Mouse (Mus musculus): ENCODE measurements around the gene Col17a1. TPM values are rescaled to one million over a fixed set of nuclear protein-coding genes. Genes with fewer than 3 reads are reported as not detected.

The Col17a1 gene
- polyA plus RNA-seq, 1 experiment from 2014 or later: 0.25 TPM

DNA sequence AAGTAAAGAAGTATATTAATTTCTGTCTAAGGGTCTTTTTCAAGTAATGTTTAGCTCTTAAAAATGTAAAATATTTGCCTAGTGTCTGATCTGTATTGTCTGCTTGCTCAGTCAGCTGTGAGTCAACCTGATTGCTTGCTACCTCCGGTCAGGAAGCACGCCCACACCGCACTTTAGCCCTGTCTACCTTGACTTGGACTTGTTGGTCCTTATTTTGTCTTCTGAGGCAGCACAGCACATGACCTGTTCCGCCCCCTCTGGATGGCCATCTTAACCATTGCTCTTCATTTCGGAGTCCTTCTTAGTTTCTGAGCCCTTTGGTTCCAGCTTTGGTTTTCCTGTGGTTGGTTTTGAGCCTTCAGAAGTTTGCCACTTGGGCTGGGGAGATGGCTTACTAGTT lies 60.1 kb downstream of the Col17a1 start:
- Histone ChIP-seq H3K9ac (ENCODE audit: low read length) (no peak overlapping the region), H3K9me3 (ENCODE audit: control insufficient read depth, low read length) (no peaks in the 10 kb centered on the region), H3K4me1 (ENCODE audit: control insufficient read depth, insufficient read depth, low read length) (no peaks in the 10 kb centered on the region), H3K36me3 (ENCODE audit: control insufficient read depth, insufficient read depth, low read length) (no peaks in the 10 kb centered on the region; the same call in 1 of the 2 replicates), H3K27ac (ENCODE audit: low read depth, low read length) (no peak overlapping the region), H3K4me2 (no peak overlapping the region), H3K4me3 (ENCODE audit: low read depth, low read length) (no peak overlapping the region), H3K27me3 (ENCODE audit: control insufficient read depth, insufficient read depth, low read length) (no peaks in the 10 kb centered on the region)
- DNase-seq (ENCODE audit: low spot score, missing footprints) (no peak), ATAC-seq (ENCODE audit: low FRiP score) (no peak)
- WGBS: 96% methylated on average over 5 of the region's 5 CpGs

DNA sequence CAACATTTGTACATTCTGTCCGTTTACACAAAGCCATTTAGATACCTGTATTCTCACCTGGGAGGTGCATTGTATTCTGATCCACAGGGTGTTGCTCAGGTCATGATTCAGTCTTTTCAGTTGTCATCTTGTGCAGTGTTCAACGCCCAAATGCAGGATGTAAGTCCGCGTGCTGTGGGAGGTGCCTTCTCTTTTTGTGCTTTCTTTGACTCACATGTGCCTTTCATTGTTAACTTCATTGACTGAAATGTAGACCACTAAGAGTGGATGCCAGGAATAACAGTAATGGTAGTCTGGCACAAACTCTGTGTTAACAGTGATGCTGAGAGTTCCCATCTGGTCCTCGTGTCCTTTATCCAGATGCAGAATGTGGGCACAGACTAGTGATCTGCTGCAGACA lies 61.5 kb downstream of the Col17a1 start:
- H3K4me2 ChIP-seq: no peak overlapping the region
- WGBS: 80% methylated on average over 5 of the region's 5 CpGs
- H3K27me3 ChIP-seq (ENCODE audit: control insufficient read depth, insufficient read depth, low read length): no peaks in the 10 kb centered on the region
- no peaks in the 10 kb centered on the region; the same call in 1 of the 2 replicates for H3K36me3 ChIP-seq (ENCODE audit: control insufficient read depth, insufficient read depth, low read length)
- ATAC-seq (ENCODE audit: low FRiP score): no peak
- H3K27ac ChIP-seq (ENCODE audit: low read depth, low read length): no peak overlapping the region; the same call in 1 of the 2 replicates
- no peaks in the 10 kb centered on the region for H3K9me3 ChIP-seq (ENCODE audit: control insufficient read depth, low read length)
- no peak overlapping the region for H3K9ac ChIP-seq (ENCODE audit: low read length)
- H3K4me3 ChIP-seq (ENCODE audit: low read depth, low read length): no peak overlapping the region
- no peak for DNase-seq (ENCODE audit: low spot score, missing footprints)
- peaks cover 2% of the 10 kb centered on the region; the same call in 1 of the 2 replicates for H3K4me1 ChIP-seq (ENCODE audit: control insufficient read depth, insufficient read depth, low read length)

DNA sequence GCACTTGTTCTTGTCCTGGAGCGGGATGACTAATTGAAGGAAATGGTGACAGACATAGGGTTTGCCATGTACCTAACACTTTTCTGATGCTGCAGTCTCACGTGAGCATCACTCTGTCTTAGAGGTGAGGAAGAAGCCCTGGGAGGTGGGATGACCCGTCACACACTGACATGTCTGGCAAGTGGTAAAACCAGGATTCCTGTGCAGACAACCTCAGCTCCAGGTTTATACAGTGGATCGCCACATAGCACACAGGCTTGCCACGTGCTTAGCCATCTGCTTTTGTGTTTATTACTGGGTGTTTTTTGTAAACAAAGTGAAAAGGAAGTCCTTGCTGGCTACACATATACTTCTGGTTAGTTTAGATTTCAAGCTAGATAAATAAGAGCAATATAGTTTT lies 62.8 kb downstream of the Col17a1 start:
- DNase-seq (ENCODE audit: low spot score, missing footprints) (no peak), ATAC-seq (ENCODE audit: low FRiP score) (no peak)
- H3K27ac ChIP-seq (ENCODE audit: low read depth, low read length): no peak overlapping the region
- H3K4me3 ChIP-seq (ENCODE audit: low read depth, low read length): no peak overlapping the region
- H3K36me3 ChIP-seq (ENCODE audit: control insufficient read depth, insufficient read depth, low read length): no peaks in the 10 kb centered on the region; the same call in 1 of the 2 replicates
- no peak overlapping the region for H3K4me2 ChIP-seq
- H3K4me1 ChIP-seq (ENCODE audit: control insufficient read depth, insufficient read depth, low read length): peaks cover 5% of the 10 kb centered on the region; the same call in 1 of the 2 replicates
- H3K27me3 ChIP-seq (ENCODE audit: control insufficient read depth, insufficient read depth, low read length): no peaks in the 10 kb centered on the region
- H3K9ac ChIP-seq (ENCODE audit: low read length): no peak overlapping the region
- 80% methylated on average over 5 of the region's 5 CpGs for WGBS
- no peaks in the 10 kb centered on the region for H3K9me3 ChIP-seq (ENCODE audit: control insufficient read depth, low read length)

DNA sequence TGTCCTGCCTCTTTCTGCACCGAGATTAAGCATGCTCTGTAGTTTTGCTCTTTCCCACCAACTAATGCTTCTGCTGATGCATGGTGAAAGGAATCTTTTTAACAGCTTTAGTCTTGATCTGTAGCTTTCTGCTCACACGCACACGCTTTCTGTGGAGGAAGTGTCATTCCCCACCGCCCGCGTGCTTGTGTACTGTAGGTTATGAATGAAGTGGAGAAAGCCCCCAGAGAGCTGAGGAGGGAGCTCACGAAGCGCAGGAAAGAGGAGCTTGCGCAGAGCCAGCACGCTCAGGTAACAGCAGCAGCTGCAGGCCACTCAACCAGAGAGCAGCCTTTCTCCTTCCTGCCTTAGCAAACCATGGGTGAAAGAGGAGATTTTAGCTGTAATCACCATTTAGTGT lies 64.4 kb downstream of the Col17a1 start:
- WGBS: 86% methylated on average over 10 of the region's 10 CpGs
- Histone ChIP-seq H3K9me3 (ENCODE audit: control insufficient read depth, low read length) (no peaks in the 10 kb centered on the region), H3K36me3 (ENCODE audit: control insufficient read depth, insufficient read depth, low read length) (no peaks in the 10 kb centered on the region; the same call in 1 of the 2 replicates), H3K4me3 (ENCODE audit: low read depth, low read length) (no peak overlapping the region), H3K27ac (ENCODE audit: low read depth, low read length) (no peak overlapping the region), H3K4me2 (no peak overlapping the region), H3K9ac (ENCODE audit: low read length) (no peak overlapping the region), H3K4me1 (ENCODE audit: control insufficient read depth, insufficient read depth, low read length) (peaks cover 5% of the 10 kb centered on the region; the same call in 1 of the 2 replicates), H3K27me3 (ENCODE audit: control insufficient read depth, insufficient read depth, low read length) (no peaks in the 10 kb centered on the region)
- ATAC-seq (ENCODE audit: low FRiP score) (no peak), DNase-seq (ENCODE audit: low spot score, missing footprints) (no peak)

DNA sequence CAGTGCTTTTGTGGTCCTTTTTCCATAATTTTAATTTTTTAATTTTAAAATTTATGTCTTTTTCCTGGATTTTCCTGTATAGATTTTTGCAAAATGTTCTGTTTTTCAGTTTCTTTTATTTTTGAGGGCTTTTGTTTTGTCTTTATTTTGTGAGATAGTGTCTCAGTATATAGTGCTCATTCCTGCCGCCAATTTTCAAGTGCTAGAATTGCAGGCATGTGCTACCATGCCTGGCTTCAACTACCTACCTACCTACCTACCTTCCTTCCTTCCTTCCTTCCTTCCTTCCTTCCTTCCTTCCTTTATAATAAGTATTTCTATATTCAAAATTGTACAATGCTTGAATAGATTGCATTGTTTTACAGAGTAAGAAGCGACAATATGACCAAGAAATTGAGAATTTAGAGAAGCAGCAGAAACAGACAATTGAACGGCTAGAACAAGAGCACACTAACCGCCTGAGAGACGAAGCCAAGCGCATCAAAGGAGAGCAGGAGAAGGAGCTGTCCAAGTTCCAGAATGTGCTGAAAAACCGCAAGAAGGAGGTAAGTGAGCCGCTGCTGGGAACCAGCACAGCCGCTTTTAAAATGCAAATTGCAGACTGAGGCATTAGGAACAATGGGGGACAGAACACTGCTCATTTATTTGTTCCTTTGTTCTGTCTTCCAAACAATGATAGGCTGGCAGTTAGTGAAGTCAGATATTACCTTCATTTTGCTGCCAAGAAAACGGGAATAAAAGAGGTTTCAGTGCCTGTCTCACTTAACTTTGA lies 66.8 kb downstream of the Col17a1 start:
- H3K4me1 ChIP-seq (ENCODE audit: control insufficient read depth, insufficient read depth, low read length): peaks cover 5% of the 10 kb centered on the region; the same call in 1 of the 2 replicates
- H3K9me3 ChIP-seq (ENCODE audit: control insufficient read depth, low read length): no peaks in the 10 kb centered on the region
- H3K9ac ChIP-seq (ENCODE audit: low read length): no peak overlapping the region
- no peak for ATAC-seq (ENCODE audit: low FRiP score)
- H3K4me3 ChIP-seq (ENCODE audit: low read depth, low read length): no peak overlapping the region
- H3K27me3 ChIP-seq (ENCODE audit: control insufficient read depth, insufficient read depth, low read length): no peaks in the 10 kb centered on the region
- no peak overlapping the region for H3K27ac ChIP-seq (ENCODE audit: low read depth, low read length)
- peak; percentile 82 for DNase-seq (ENCODE audit: low spot score, missing footprints)
- peaks cover 2% of the 10 kb centered on the region; the same call in 1 of the 2 replicates for H3K36me3 ChIP-seq (ENCODE audit: control insufficient read depth, insufficient read depth, low read length)
- WGBS: 37% methylated on average over 10 of the region's 10 CpGs
- H3K4me2 ChIP-seq: no peak overlapping the region

DNA sequence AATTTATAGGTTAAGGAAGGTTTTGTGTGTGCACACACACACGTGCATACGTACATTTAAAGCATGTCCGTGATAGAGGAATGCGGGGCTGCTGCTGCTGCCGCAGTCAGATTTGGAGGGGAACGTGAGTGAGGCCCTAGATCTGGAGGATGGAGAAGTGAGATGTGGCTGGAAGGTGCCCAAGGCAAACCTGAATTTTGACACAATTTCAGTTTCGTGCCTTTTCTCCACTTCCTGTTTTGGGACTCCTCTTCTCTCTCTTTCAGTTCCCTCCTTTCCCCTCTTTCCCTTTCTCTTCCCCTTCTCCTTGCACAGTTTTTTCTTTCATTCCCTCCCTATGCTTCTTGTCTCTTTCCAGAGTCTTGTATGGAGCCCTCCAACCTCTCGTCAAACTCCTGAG lies 70.4 kb downstream of the Col17a1 start:
- H3K4me2 ChIP-seq: no peak overlapping the region
- DNase-seq (ENCODE audit: low spot score, missing footprints): no peak
- no peak for ATAC-seq (ENCODE audit: low FRiP score)
- H3K4me3 ChIP-seq (ENCODE audit: low read depth, low read length): no peak overlapping the region
- no peaks in the 10 kb centered on the region for H3K27me3 ChIP-seq (ENCODE audit: control insufficient read depth, insufficient read depth, low read length)
- no peaks in the 10 kb centered on the region for H3K9me3 ChIP-seq (ENCODE audit: control insufficient read depth, low read length)
- 86% methylated on average over 8 of the region's 8 CpGs for WGBS
- no peak overlapping the region for H3K9ac ChIP-seq (ENCODE audit: low read length)
- no peak overlapping the region for H3K27ac ChIP-seq (ENCODE audit: low read depth, low read length)
- peaks cover 5% of the 10 kb centered on the region; the same call in 1 of the 2 replicates for H3K4me1 ChIP-seq (ENCODE audit: control insufficient read depth, insufficient read depth, low read length)
- peaks cover 5% of the 10 kb centered on the region; the same call in 1 of the 2 replicates for H3K36me3 ChIP-seq (ENCODE audit: control insufficient read depth, insufficient read depth, low read length)

DNA sequence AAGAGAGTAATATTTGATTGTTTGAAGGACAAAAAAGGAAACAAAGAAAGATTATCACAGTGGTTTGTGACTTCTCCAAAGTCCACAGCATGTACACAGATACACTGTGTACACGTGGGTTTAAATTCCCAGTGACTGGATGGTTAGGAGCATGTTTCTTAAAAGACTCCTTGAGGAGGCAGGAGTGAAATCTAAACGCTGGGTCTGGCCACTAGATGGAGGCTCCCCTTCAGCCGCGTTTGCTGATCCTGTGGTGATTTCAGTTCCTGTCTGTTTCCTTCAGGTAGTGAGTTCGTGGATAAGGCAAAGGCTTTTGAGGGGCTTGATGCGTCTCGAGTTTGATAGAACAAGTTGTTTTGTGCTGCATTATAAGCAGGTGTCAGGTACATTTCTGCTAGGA lies 78.5 kb downstream of the Col17a1 start:
- no peaks in the 10 kb centered on the region for H3K4me1 ChIP-seq (ENCODE audit: control insufficient read depth, insufficient read depth, low read length)
- no peak overlapping the region for H3K27ac ChIP-seq (ENCODE audit: low read depth, low read length)
- WGBS: 56% methylated on average over 7 of the region's 7 CpGs
- DNase-seq (ENCODE audit: low spot score, missing footprints): no peak
- H3K27me3 ChIP-seq (ENCODE audit: control insufficient read depth, insufficient read depth, low read length): no peaks in the 10 kb centered on the region
- no peak overlapping the region for H3K4me3 ChIP-seq (ENCODE audit: low read depth, low read length)
- no peak overlapping the region for H3K4me2 ChIP-seq
- ATAC-seq (ENCODE audit: low FRiP score): no peak
- peaks cover 3% of the 10 kb centered on the region; the same call in 1 of the 2 replicates for H3K36me3 ChIP-seq (ENCODE audit: control insufficient read depth, insufficient read depth, low read length)
- no peak overlapping the region for H3K9ac ChIP-seq (ENCODE audit: low read length)
- no peaks in the 10 kb centered on the region for H3K9me3 ChIP-seq (ENCODE audit: control insufficient read depth, low read length)

DNA sequence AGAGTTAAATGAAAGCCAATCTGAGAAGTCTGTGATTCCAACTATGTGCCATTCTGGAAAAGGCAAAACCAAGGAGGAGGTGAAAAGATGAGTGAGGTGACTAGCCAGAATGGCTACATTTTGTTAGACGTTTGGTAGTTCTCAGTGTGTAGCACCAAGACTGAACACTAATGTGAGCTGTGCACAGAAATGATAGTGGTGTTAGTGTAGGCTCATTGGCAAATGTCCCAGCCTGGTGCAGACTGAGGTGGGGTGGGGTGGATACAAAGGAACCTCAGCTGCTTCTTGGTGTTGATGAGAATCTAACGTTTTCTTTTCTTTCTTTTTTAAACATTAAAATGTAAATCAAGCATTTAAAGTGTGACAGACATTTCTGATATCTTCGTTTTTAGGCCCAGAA lies 83.4 kb downstream of the Col17a1 start:
- Histone ChIP-seq H3K27me3 (ENCODE audit: control insufficient read depth, insufficient read depth, low read length) (no peaks in the 10 kb centered on the region), H3K9ac (ENCODE audit: low read length) (no peak overlapping the region), H3K4me1 (ENCODE audit: control insufficient read depth, insufficient read depth, low read length) (no peaks in the 10 kb centered on the region), H3K4me3 (ENCODE audit: low read depth, low read length) (no peak overlapping the region), H3K9me3 (ENCODE audit: control insufficient read depth, low read length) (no peaks in the 10 kb centered on the region), H3K4me2 (no peak overlapping the region), H3K36me3 (ENCODE audit: control insufficient read depth, insufficient read depth, low read length) (no peaks in the 10 kb centered on the region), H3K27ac (ENCODE audit: low read depth, low read length) (no peak overlapping the region)
- ATAC-seq (ENCODE audit: low FRiP score) (no peak), DNase-seq (ENCODE audit: low spot score, missing footprints) (no peak)
- WGBS: 78% methylated on average over 3 of the region's 3 CpGs
